Mouse (Mus musculus): ENCODE results near the gene Shisa3. TPM values are rescaled to one million over a fixed set of nuclear protein-coding genes. Genes with fewer than 3 reads are reported as not detected.

The Shisa3 gene
- polyA plus RNA-seq, 1 experiment: 11.4 TPM

GRCm38 (mm10) chr5:67633138-67633782 is 25.6 kb downstream of the Shisa3 start:
- Histone ChIP-seq H3K36me3 (ENCODE audit: control insufficient read depth, insufficient read depth, low read length) (no peaks in the 10 kb centered on the region), H3K4me3 (ENCODE audit: insufficient read depth, low read depth, low read length) (no peak overlapping the region), H3K27me3 (replicated peaks; ENCODE audit: control insufficient read depth, insufficient read depth, low read length) (no peaks in the 10 kb centered on the region), H3K27ac (ENCODE audit: insufficient read depth, low read depth, low read length) (no peak overlapping the region), H3K4me1 (ENCODE audit: control insufficient read depth, insufficient read depth, low read length) (no peaks in the 10 kb centered on the region)
- no peak for DNase-seq
- TF ChIP-seq POLR2A (IDR thresholded peaks at IDR 0.05; ENCODE audit: low read depth, low read length) (no peak), CTCF (conservative IDR thresholded peaks at IDR 0.05; ENCODE audit: insufficient read depth, insufficient read length, low read depth, low read length) (no peak)
- WGBS: 63% methylated on average over 7 of the region's 7 CpGs

- Histone ChIP-seq H3K4me3 (ENCODE audit: insufficient read depth, low read depth, low read length) (no peak overlapping the region), H3K27ac (ENCODE audit: insufficient read depth, low read depth, low read length) (no peak overlapping the region), H3K27me3 (replicated peaks; ENCODE audit: control insufficient read depth, insufficient read depth, low read length) (no peaks in the 10 kb centered on the region), H3K4me1 (ENCODE audit: control insufficient read depth, insufficient read depth, low read length) (no peaks in the 10 kb centered on the region), H3K36me3 (ENCODE audit: control insufficient read depth, insufficient read depth, low read length) (no peaks in the 10 kb centered on the region)
- TF ChIP-seq POLR2A (IDR thresholded peaks at IDR 0.05; ENCODE audit: low read depth, low read length): no peak
- no peak for TF ChIP-seq CTCF (conservative IDR thresholded peaks at IDR 0.05; ENCODE audit: insufficient read depth, insufficient read length, low read depth, low read length)
- DNase-seq: no peak
- WGBS: 67% methylated on average over 10 of the region's 10 CpGs
These were observed 26.2 kb downstream of the Shisa3 start for GRCm38 (mm10) chr5:67633831-67634268.

GRCm38 (mm10) chr5:67634339-67634738 is 26.7 kb downstream of the Shisa3 start:
- no peaks in the 10 kb centered on the region for H3K27me3 ChIP-seq (replicated peaks; ENCODE audit: control insufficient read depth, insufficient read depth, low read length)
- H3K27ac ChIP-seq (ENCODE audit: insufficient read depth, low read depth, low read length): no peak overlapping the region
- TF ChIP-seq CTCF (conservative IDR thresholded peaks at IDR 0.05; ENCODE audit: insufficient read depth, insufficient read length, low read depth, low read length) (no peak), POLR2A (IDR thresholded peaks at IDR 0.05; ENCODE audit: low read depth, low read length) (no peak)
- DNase-seq: no peak
- no peaks in the 10 kb centered on the region for H3K36me3 ChIP-seq (ENCODE audit: control insufficient read depth, insufficient read depth, low read length)
- WGBS: 44% methylated on average over 3 of the region's 3 CpGs
- H3K4me1 ChIP-seq (ENCODE audit: control insufficient read depth, insufficient read depth, low read length): no peaks in the 10 kb centered on the region
- no peak overlapping the region for H3K4me3 ChIP-seq (ENCODE audit: insufficient read depth, low read depth, low read length)

GRCm38 (mm10) chr5:67640596-67641312 is 33.1 kb downstream of the Shisa3 start:
- 67% methylated on average over 8 of the region's 8 CpGs for WGBS
- Histone ChIP-seq H3K36me3 (ENCODE audit: control insufficient read depth, insufficient read depth, low read length) (no peaks in the 10 kb centered on the region), H3K4me3 (ENCODE audit: insufficient read depth, low read depth, low read length) (no peak overlapping the region), H3K27me3 (replicated peaks; ENCODE audit: control insufficient read depth, insufficient read depth, low read length) (no peaks in the 10 kb centered on the region), H3K27ac (ENCODE audit: insufficient read depth, low read depth, low read length) (no peak overlapping the region), H3K4me1 (ENCODE audit: control insufficient read depth, insufficient read depth, low read length) (no peaks in the 10 kb centered on the region)
- TF ChIP-seq POLR2A (IDR thresholded peaks at IDR 0.05; ENCODE audit: low read depth, low read length) (no peak), CTCF (conservative IDR thresholded peaks at IDR 0.05; ENCODE audit: insufficient read depth, insufficient read length, low read depth, low read length) (no peak)
- no peak for DNase-seq

GRCm38 (mm10) chr5:67641406-67642120 is 33.9 kb downstream of the Shisa3 start:
- Histone ChIP-seq H3K36me3 (ENCODE audit: control insufficient read depth, insufficient read depth, low read length) (no peaks in the 10 kb centered on the region), H3K4me3 (ENCODE audit: insufficient read depth, low read depth, low read length) (no peak overlapping the region), H3K27ac (ENCODE audit: insufficient read depth, low read depth, low read length) (no peak overlapping the region), H3K27me3 (replicated peaks; ENCODE audit: control insufficient read depth, insufficient read depth, low read length) (no peaks in the 10 kb centered on the region), H3K4me1 (ENCODE audit: control insufficient read depth, insufficient read depth, low read length) (no peaks in the 10 kb centered on the region)
- 53% methylated on average over 8 of the region's 8 CpGs for WGBS
- DNase-seq: peak; percentile 4
- TF ChIP-seq POLR2A (IDR thresholded peaks at IDR 0.05; ENCODE audit: low read depth, low read length) (no peak), CTCF (conservative IDR thresholded peaks at IDR 0.05; ENCODE audit: insufficient read depth, insufficient read length, low read depth, low read length) (no peak)

GRCm38 (mm10) chr5:67643537-67644255 is 36.0 kb downstream of the Shisa3 start:
- no peaks in the 10 kb centered on the region for H3K4me1 ChIP-seq (ENCODE audit: control insufficient read depth, insufficient read depth, low read length)
- no peaks in the 10 kb centered on the region for H3K36me3 ChIP-seq (ENCODE audit: control insufficient read depth, insufficient read depth, low read length)
- TF ChIP-seq CTCF (conservative IDR thresholded peaks at IDR 0.05; ENCODE audit: insufficient read depth, insufficient read length, low read depth, low read length) (no peak), POLR2A (IDR thresholded peaks at IDR 0.05; ENCODE audit: low read depth, low read length) (no peak)
- H3K27ac ChIP-seq (ENCODE audit: insufficient read depth, low read depth, low read length): no peak overlapping the region
- 88% methylated on average over 5 of the region's 5 CpGs for WGBS
- no peak overlapping the region for H3K4me3 ChIP-seq (ENCODE audit: insufficient read depth, low read depth, low read length)
- no peaks in the 10 kb centered on the region for H3K27me3 ChIP-seq (replicated peaks; ENCODE audit: control insufficient read depth, insufficient read depth, low read length)
- DNase-seq: no peak

All from kidney, adult 2 months (tissue).